Mouse (Mus musculus) lung, embryonic 15.5 days (tissue): Measurements from ENCODE around the gene Arvcf. TPM values are rescaled to one million over a fixed set of nuclear protein-coding genes. Genes with fewer than 3 reads are reported as not detected.

Experiments
- ATAC-seq: fragments of 200-750 bp; cut with Nextera tagmentation; 2 replicates; pipeline ENCODE4 v1.8.0; 2017; ENCODE audit warnings: moderate number of reproducible peaks, borderline replicate concordance; ENCODE audit not compliant: low FRiP score, low TSS enrichment; ENCODE audit errors: extremely low read depth
- H3K27ac ChIP-seq: fragments of 300-500 bp; sonication (generic); 2 replicates; pipeline ENCODE4 v1.5.1; 2015; ENCODE audit warnings: moderate library complexity, mild to moderate bottlenecking, inconsistent platforms
- H3K27me3 ChIP-seq: fragments of 300-500 bp; sonication (generic); 2 replicates; pipeline ENCODE4 v1.6.1; 2015; ENCODE audit warnings: inconsistent platforms
- H3K36me3 ChIP-seq: fragments of 300-500 bp; sonication (generic); 2 replicates; pipeline ENCODE4 v1.6.1; 2015; ENCODE audit warnings: inconsistent platforms
- H3K4me1 ChIP-seq: fragments of 300-500 bp; sonication (generic); 2 replicates; pipeline ENCODE4 v1.6.1; 2015; ENCODE audit warnings: inconsistent platforms
- H3K4me2 ChIP-seq: fragments of 300-500 bp; sonication (generic); 2 replicates; pipeline ENCODE4 v1.6.1; 2015; ENCODE audit warnings: inconsistent platforms, mild to moderate bottlenecking, moderate library complexity
- H3K4me3 ChIP-seq: fragments of 300-500 bp; sonication (generic); 2 replicates; pipeline ENCODE4 v1.5.1; 2015; ENCODE audit warnings: mild to moderate bottlenecking, inconsistent platforms
- H3K9ac ChIP-seq: fragments of 300-500 bp; sonication (generic); 2 replicates; pipeline ENCODE4 v1.6.1; 2015; ENCODE audit warnings: inconsistent platforms
- H3K9me3 ChIP-seq: fragments of 300-500 bp; sonication (generic); 2 replicates; pipeline ENCODE4 v1.6.1; 2016; ENCODE audit warnings: inconsistent platforms
- WGBS: fragments of 180-500 bp; shearing (Covaris S2); methylation state at CpG from one replicate; pipeline ENCODE4 v1.1.7; 2015; 5-methylcytosine and 5-hydroxymethylcytosine counted together
- polyA plus RNA-seq: library from polyadenylated mRNA; unstranded; fragments of >200 nt; fragmentation: Nextera tagmentation; extraction: Ambion mirVana; gene quantifications from 2 replicates; pipeline ENCODE4 v1.2.1, GENCODE M21; 2015

The Arvcf gene
- polyA plus RNA-seq, 1 experiment from 2014 or later: 35.5 TPM

GRCm38 (mm10) chr16:18339866-18340265 lies 8.1 kb upstream of the Arvcf start:
- H3K4me1 ChIP-seq: peaks cover 27% of the 10 kb centered on the region
- 33% methylated on average over 1 of the region's 1 CpGs for WGBS
- ATAC-seq: no peak
- H3K36me3 ChIP-seq: no peaks in the 10 kb centered on the region
- no peak overlapping the region; the same call in 1 of the 2 replicates for H3K27ac ChIP-seq
- no peak overlapping the region for H3K4me3 ChIP-seq
- H3K4me2 ChIP-seq: no peak overlapping the region
- H3K9me3 ChIP-seq: no peaks in the 10 kb centered on the region
- no peak overlapping the region for H3K9ac ChIP-seq
- no peaks in the 10 kb centered on the region for H3K27me3 ChIP-seq

- ATAC-seq: no peak
- H3K4me2 ChIP-seq: no peak overlapping the region
- H3K27me3 ChIP-seq: no peaks in the 10 kb centered on the region; the same call in 1 of the 2 replicates
- peaks cover 27% of the 10 kb centered on the region for H3K4me1 ChIP-seq
- no peak overlapping the region for H3K4me3 ChIP-seq
- no peak overlapping the region for H3K27ac ChIP-seq
- H3K36me3 ChIP-seq: no peaks in the 10 kb centered on the region
- 85% methylated on average over 8 of the region's 8 CpGs for WGBS
- H3K9me3 ChIP-seq: no peaks in the 10 kb centered on the region
- H3K9ac ChIP-seq: no peak overlapping the region
Measured at GRCm38 (mm10) chr16:18341605-18342004, 6.4 kb upstream of the Arvcf start.

- no peaks in the 10 kb centered on the region; the same call in 1 of the 2 replicates for H3K27me3 ChIP-seq
- H3K9ac ChIP-seq: no peak overlapping the region
- H3K9me3 ChIP-seq: no peaks in the 10 kb centered on the region
- H3K4me2 ChIP-seq: no peak overlapping the region
- no peak for ATAC-seq
- no peaks in the 10 kb centered on the region for H3K36me3 ChIP-seq
- 63% methylated on average over 2 of the region's 2 CpGs for WGBS
- no peak overlapping the region for H3K27ac ChIP-seq
- no peak overlapping the region for H3K4me3 ChIP-seq
- peaks cover 27% of the 10 kb centered on the region for H3K4me1 ChIP-seq
Measured at GRCm38 (mm10) chr16:18342076-18342475, 5.9 kb upstream of the Arvcf start.

- Histone ChIP-seq H3K4me2 (peak overlapping the region; percentile 82), H3K9me3 (no peaks in the 10 kb centered on the region), H3K4me1 (peaks cover 33% of the 10 kb centered on the region), H3K36me3 (no peaks in the 10 kb centered on the region), H3K27me3 (peaks cover 5% of the 10 kb centered on the region; the same call in 1 of the 2 replicates), H3K27ac (no peak overlapping the region), H3K4me3 (peak overlapping the region; percentile 68), H3K9ac (peak overlapping the region; percentile 65)
- 35% methylated on average over 9 of the region's 9 CpGs for WGBS
- no peak for ATAC-seq
Measured at GRCm38 (mm10) chr16:18342650-18343570, 5.1 kb upstream of the Arvcf start.

DNA sequence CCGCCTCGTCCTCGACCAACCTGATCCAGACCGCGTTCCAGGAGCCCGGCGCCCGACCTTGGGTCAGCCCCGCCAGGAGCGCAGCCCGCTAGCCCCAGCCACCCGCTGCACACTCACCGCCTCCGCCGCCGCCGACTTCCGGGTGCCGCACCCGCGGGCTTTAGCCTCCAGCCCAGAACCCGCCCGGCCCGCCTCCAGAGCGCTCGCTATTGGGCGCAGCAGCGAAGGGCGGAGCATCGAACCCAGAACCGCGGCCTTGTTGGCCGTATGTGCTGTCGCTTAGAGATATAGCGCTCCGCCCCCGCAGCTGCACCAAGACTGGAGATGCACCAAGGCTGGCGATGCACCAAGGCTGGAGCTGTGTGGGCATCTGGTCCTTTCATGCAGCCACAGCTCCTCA lies 4.2 kb upstream of the Arvcf start:
- Histone ChIP-seq H3K27ac (no peak overlapping the region), H3K36me3 (no peaks in the 10 kb centered on the region), H3K27me3 (peaks cover 13% of the 10 kb centered on the region), H3K9ac (peak overlapping the region; percentile 65), H3K4me2 (peak overlapping the region; percentile 82), H3K4me1 (peaks cover 39% of the 10 kb centered on the region), H3K9me3 (no peaks in the 10 kb centered on the region), H3K4me3 (peak overlapping the region; percentile 68)
- WGBS: 0% methylated on average over 38 of the region's 38 CpGs
- ATAC-seq: peak; percentile 93

DNA sequence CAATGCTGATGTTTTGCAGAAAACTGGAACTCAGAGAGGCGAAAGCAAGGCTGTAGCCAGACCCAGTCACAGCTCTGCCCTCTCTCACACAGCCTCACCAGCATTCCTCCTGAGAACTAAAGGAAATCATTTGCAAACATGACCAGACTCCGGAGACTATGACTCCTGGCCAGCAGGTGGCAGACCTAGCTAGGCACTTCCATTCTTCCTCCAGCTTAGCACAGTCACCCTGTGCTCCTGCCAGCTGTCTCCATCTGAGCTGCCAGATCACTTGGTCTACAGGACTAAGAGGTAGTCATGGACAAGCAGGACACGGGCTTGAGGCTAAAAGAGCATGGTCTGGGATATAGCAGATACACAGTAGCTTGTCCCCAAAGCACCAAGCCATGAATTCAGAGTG lies 2.7 kb upstream of the Arvcf start:
- Histone ChIP-seq H3K27me3 (peaks cover 28% of the 10 kb centered on the region), H3K4me1 (peaks cover 34% of the 10 kb centered on the region), H3K4me3 (no peak overlapping the region), H3K36me3 (no peaks in the 10 kb centered on the region), H3K27ac (no peak overlapping the region), H3K9ac (no peak overlapping the region), H3K4me2 (no peak overlapping the region), H3K9me3 (no peaks in the 10 kb centered on the region)
- no peak for ATAC-seq
- 1% methylated on average over 3 of the region's 3 CpGs for WGBS

- Histone ChIP-seq H3K4me2 (peak overlapping the region; percentile 91), H3K4me3 (peak overlapping the region; percentile 67), H3K9me3 (no peaks in the 10 kb centered on the region), H3K27ac (no peak overlapping the region), H3K27me3 (peaks cover 30% of the 10 kb centered on the region), H3K36me3 (no peaks in the 10 kb centered on the region), H3K4me1 (peaks cover 22% of the 10 kb centered on the region), H3K9ac (peak overlapping the region; percentile 52)
- peak; percentile 4; the same call in 1 of the 2 replicates for ATAC-seq
- WGBS: 2% methylated on average over 28 of the region's 28 CpGs
Measured at GRCm38 (mm10) chr16:18348601-18349175, 706 bp downstream of the Arvcf start.

- Histone ChIP-seq H3K4me1 (peaks cover 14% of the 10 kb centered on the region), H3K9me3 (no peaks in the 10 kb centered on the region), H3K9ac (no peak overlapping the region), H3K4me2 (no peak overlapping the region), H3K27me3 (peaks cover 30% of the 10 kb centered on the region), H3K27ac (no peak overlapping the region), H3K4me3 (no peak overlapping the region), H3K36me3 (no peaks in the 10 kb centered on the region)
- ATAC-seq: no peak
- 77% methylated on average over 12 of the region's 12 CpGs for WGBS
Measured at GRCm38 (mm10) chr16:18349761-18350325, 1.9 kb downstream of the Arvcf start.

- WGBS: 52% methylated on average over 5 of the region's 5 CpGs
- H3K4me3 ChIP-seq: no peak overlapping the region
Measured at GRCm38 (mm10) chr16:18351313-18352055, 3.5 kb downstream of the Arvcf start.

GRCm38 (mm10) chr16:18353106-18353505 lies 5.1 kb downstream of the Arvcf start:
- no peak overlapping the region for H3K9ac ChIP-seq
- no peaks in the 10 kb centered on the region for H3K9me3 ChIP-seq
- peaks cover 24% of the 10 kb centered on the region for H3K27me3 ChIP-seq
- H3K4me3 ChIP-seq: no peak overlapping the region
- WGBS: 84% methylated on average over 1 of the region's 1 CpGs
- no peak overlapping the region for H3K4me2 ChIP-seq
- H3K27ac ChIP-seq: no peak overlapping the region
- peaks cover 8% of the 10 kb centered on the region; the same call in 1 of the 2 replicates for H3K4me1 ChIP-seq
- ATAC-seq: no peak
- no peaks in the 10 kb centered on the region for H3K36me3 ChIP-seq

More at GRCm38 (mm10) chr16:18351313-18352055, 3.5 kb downstream of the Arvcf start:
- Histone ChIP-seq H3K9ac (no peak overlapping the region), H3K9me3 (no peaks in the 10 kb centered on the region), H3K36me3 (no peaks in the 10 kb centered on the region), H3K4me1 (peaks cover 14% of the 10 kb centered on the region), H3K27me3 (peaks cover 30% of the 10 kb centered on the region), H3K27ac (no peak overlapping the region), H3K4me2 (no peak overlapping the region)
- ATAC-seq: no peak

DNA sequence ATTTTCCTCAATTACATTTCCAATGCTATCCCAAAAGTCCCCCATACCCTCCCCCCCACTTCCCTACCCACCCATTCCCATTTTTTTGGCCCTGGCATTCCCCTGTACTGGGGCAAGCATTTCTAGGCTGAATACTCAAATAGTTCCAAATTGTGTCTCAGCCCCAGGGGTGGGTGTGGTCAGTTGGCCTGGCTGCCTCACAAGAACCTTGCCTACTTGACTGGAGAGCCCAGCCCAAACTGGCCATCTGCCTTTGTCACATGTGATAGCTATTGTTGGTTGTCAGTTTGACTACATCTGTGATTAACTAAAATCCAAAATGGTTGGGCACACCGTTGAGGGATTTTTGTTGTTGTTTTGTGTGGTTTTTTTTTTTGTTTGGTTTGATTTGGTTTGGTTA lies 9.0 kb downstream of the Arvcf start:
- no peak for ATAC-seq
- Histone ChIP-seq H3K4me2 (no peak overlapping the region), H3K4me1 (no peaks in the 10 kb centered on the region), H3K9me3 (no peaks in the 10 kb centered on the region), H3K4me3 (no peak overlapping the region), H3K27ac (no peak overlapping the region), H3K9ac (no peak overlapping the region), H3K36me3 (no peaks in the 10 kb centered on the region), H3K27me3 (no peaks in the 10 kb centered on the region)
- WGBS: 68% methylated on average over 1 of the region's 1 CpGs
